Mouse (Mus musculus) monocyte, adult 5-6 weeks (primary cell): ENCODE results near the gene Lipm. TPM values are rescaled to one million over a fixed set of nuclear protein-coding genes. Genes with fewer than 3 reads are reported as not detected.

Source experiments
- ATAC-seq: fragments of 153-309, 156-312 bp; replicated peaks from 2 replicates; pipeline ENCODE4 v1.8.0; 2017; ENCODE audit warnings: mild to moderate bottlenecking; ENCODE audit not compliant: low TSS enrichment, insufficient number of reproducible peaks, severe bottlenecking, poor library complexity, low FRiP score
- total RNA-seq: library from RNA; stranded (forward); fragments of 200-1000, 200-491, 200-594 nt; gene quantifications from 3 replicates; pipeline ENCODE4 v1.2.3, GENCODE M21; 2017

The Lipm gene
- total RNA-seq, 1 experiment from 2014 or later, result not detected

GRCm38 (mm10) chr19:34153263-34154144 lies 52.8 kb downstream of the Lipm start:
- ATAC-seq, result no peak

GRCm38 (mm10) chr19:34162693-34163092 lies 62.0 kb downstream of the Lipm start:
- no peak for ATAC-seq

- ATAC-seq, result no peak
Measured at GRCm38 (mm10) chr19:34165891-34166290, 65.2 kb downstream of the Lipm start, which contains the start of gene Ankrd22. Gene Ankrd22, minus strand, starts transcription at chr19:34166053.

- no peak for ATAC-seq
Measured at GRCm38 (mm10) chr19:34166386-34166785, 65.7 kb downstream of the Lipm start.

GRCm38 (mm10) chr19:34167896-34168661 lies 67.3 kb downstream of the Lipm start:
- no peak for ATAC-seq

GRCm38 (mm10) chr19:34169121-34169520 lies 68.4 kb downstream of the Lipm start:
- ATAC-seq, result no peak

GRCm38 (mm10) chr19:34171167-34171566 lies 70.4 kb downstream of the Lipm start:
- ATAC-seq, result no peak

Other genes with a start within 250 kb of the Lipm start
- gene Lipf, start 139.7 kb upstream of the Lipm start, total RNA-seq, result not detected in 3 replicates
- gene Lipk, start 92.6 kb upstream of the Lipm start, total RNA-seq, result not detected in 3 replicates
- not detected in 3 replicates for gene Lipn, start 33.6 kb upstream of the Lipm start, total RNA-seq
- gene Ankrd22, start 65.1 kb downstream of the Lipm start, total RNA-seq, result not detected in 3 replicates
- 9.1 to 16.7 TPM (median 14.9 TPM) in 3 replicates for gene Stambpl1, start 91.3 kb downstream of the Lipm start, total RNA-seq
- gene Acta2, start 154.7 kb downstream of the Lipm start, total RNA-seq, result 1.9 TPM in 1 of 3 replicates, not detected in the others
- 13.9 to 25.4 TPM (median 24.3 TPM) in 3 replicates for gene Fas, start 189.7 kb downstream of the Lipm start, total RNA-seq